13 mouse cellular contexts compared by ENCODE assay signal in the genomic region with DNA sequence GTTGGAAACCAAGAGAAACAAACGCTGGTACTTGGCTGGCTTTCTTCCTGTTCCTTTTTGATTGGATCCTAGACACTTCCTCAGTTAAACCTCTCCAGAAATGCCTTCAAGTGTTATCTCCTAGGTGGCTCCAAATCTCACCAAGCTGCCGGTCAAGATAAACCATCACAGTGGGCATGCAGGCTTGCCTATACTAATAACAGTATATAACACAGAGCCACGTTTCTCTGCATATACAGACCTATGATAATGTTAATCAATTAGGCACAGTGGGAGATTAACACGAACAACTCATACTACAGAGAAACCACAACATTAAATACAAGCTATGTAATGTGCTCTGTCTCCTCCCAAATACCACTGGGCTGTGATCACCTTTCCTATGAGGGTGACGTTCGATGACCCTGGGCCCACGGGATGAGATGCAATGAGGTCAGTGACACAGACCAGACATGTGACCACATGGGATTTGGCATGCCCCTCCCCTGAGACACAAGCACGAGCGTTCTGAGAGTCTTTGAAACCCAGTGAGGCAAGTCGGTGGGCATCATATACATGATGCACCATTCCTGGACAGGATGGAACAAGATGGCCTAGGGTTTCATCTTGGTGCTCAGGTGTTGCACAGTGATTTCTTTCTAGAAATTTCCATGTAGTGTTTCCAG. TPM values are rescaled to one million over a fixed set of nuclear protein-coding genes. Genes with fewer than 3 reads are reported as not detected.
A peak's percentile ranks its signal among the peaks of the same experiment; 100 is the strongest.
DNase-seq lines count a peak whose midpoint lies in the region; ATAC-seq and TF ChIP-seq lines count a peak whose summit lies in the region.
"Had no signal": no experiment of that assay in that cellular context is flagged by ENCODE, and none has a peak within 500 bp of the region (broad histone marks: within the 10 kb centered on the region; RNA-seq: fewer than 3 reads in every experiment).

No protein-coding gene starts in this region.

- H3K4me1 ChIP-seq in lung, adult 2 months (ENCODE audit: control insufficient read depth, insufficient read depth, low read length): 0 out of 2 replicates have a peak, but pooled peaks cover 2% of the 10 kb centered on the region
- peaks cover 5% of the 10 kb centered on the region; the same call in 1 of the 2 replicates for H3K4me1 ChIP-seq in lung, postnatal 0 days (ENCODE audit: insufficient read depth, low read depth, low read length)

- no peak overlapping the region for H3K27ac ChIP-seq in lung, postnatal 0 days (ENCODE audit: low read length)
- H3K27ac ChIP-seq: embryonic facial prominence, embryonic 12.5 days had no signal

- 81% methylated on average over 10 of the region's 10 CpGs for WGBS in lung, adult 2 months
- WGBS in lung, postnatal 0 days: 80% methylated on average over 10 of the region's 10 CpGs

- DNase-seq in gastrocnemius, postnatal 10 days: peak; percentile 1
- DNase-seq in gastrocnemius, adult 8-10 months (ENCODE audit: low spot score in 2 of 2): no peak
- DNase-seq in lung, adult 2 months: peak; percentile 2
- DNase-seq in lung, postnatal 0 days (ENCODE audit: low spot score): no peak
- peak; percentile 4 for DNase-seq in urinary bladder, postnatal 10 days (ENCODE audit: low spot score)
- no peak for DNase-seq in urinary bladder, adult 18-20 months (ENCODE audit: low spot score in 2 of 2)
- peak; percentile 14 to 50 for DNase-seq in urinary bladder, postnatal 4 days (ENCODE audit: low spot score in 2 of 2)
- DNase-seq: cerebellum, adult 11 months; heart, adult 18-20 months; retina, postnatal 1 day had no signal

- H3K4me3 ChIP-seq in lung, adult 2 months (replicated peaks; ENCODE audit: extremely low read depth, low read depth, low read length): no peak overlapping the region
- no peak overlapping the region for H3K4me3 ChIP-seq in lung, postnatal 0 days (ENCODE audit: low read depth, low read length)
- H3K4me3 ChIP-seq: embryonic facial prominence, embryonic 12.5 days had no signal

- H3K27me3 ChIP-seq in lung, postnatal 0 days (replicated peaks; ENCODE audit: insufficient read depth, low read length): no peaks in the 10 kb centered on the region
- H3K27me3 ChIP-seq: embryonic facial prominence, embryonic 12.5 days had no signal

- H3K36me3 ChIP-seq in lung, postnatal 0 days (ENCODE audit: insufficient read depth, low read length): no peaks in the 10 kb centered on the region
- H3K36me3 ChIP-seq: embryonic facial prominence, embryonic 12.5 days had no signal

- TF ChIP-seq POLR2A in lung, adult 2 months (IDR thresholded peaks at IDR 0.05; ENCODE audit: borderline replicate concordance, extremely low read depth, low read depth, low read length): no peak

- no peak for ATAC-seq in lung, postnatal 0 days
- no peak for ATAC-seq in erythroid progenitor cell, adult 5-6 weeks (replicated peaks; ENCODE audit: low FRiP score, poor library complexity, severe bottlenecking)
- ATAC-seq: hindbrain, embryonic 16.5 days had no signal

- no peak for TF ChIP-seq CTCF in lung, adult 2 months (IDR thresholded peaks at IDR 0.05; ENCODE audit: insufficient read depth, low read length)
- TF ChIP-seq CTCF in lung, postnatal 0 days (IDR thresholded peaks at IDR 0.05): no peak

- H3K9ac ChIP-seq in lung, postnatal 0 days (replicated peaks; ENCODE audit: low read depth): no peak overlapping the region
- H3K9ac ChIP-seq: embryonic facial prominence, embryonic 12.5 days had no signal

- H3K9me3 ChIP-seq in lung, postnatal 0 days (ENCODE audit: low read length): no peaks in the 10 kb centered on the region
- H3K9me3 ChIP-seq: embryonic facial prominence, embryonic 12.5 days had no signal

- no peak for TF ChIP-seq EP300 in lung, postnatal 0 days (IDR thresholded peaks at IDR 0.05)

- no peak overlapping the region for H3K4me2 ChIP-seq in lung, postnatal 0 days (replicated peaks; ENCODE audit: low read depth, low read length)
- H3K4me2 ChIP-seq: embryonic facial prominence, embryonic 12.5 days had no signal

RNA-seq across cellular contexts. Expression of a gene that starts 7.7 kb away (rescaled TPM):
- total RNA-seq in gastrocnemius, postnatal 10 days (2021): 10 to 100 TPM; 30.6 to 33.2 TPM
- total RNA-seq in gastrocnemius, adult 8-10 months (2022): 10 to 100 TPM in 2 of 4 experiments, 1 to 10 TPM in 2; 7.8 to 22.8 (median 13.9) TPM
- 60.5 and 87.9 TPM in 2 replicates for polyA plus RNA-seq in lung, adult 2 months (2012; rRNA removed)
- 29.5 and 35.9 TPM in 2 replicates for polyA plus RNA-seq in lung, postnatal 0 days (2015; fragmentation: Nextera tagmentation; extraction: Ambion mirVana)
- total RNA-seq in erythroid progenitor cell, adult 5-6 weeks (2015; ENCODE audit: low replicate concordance): 7.6 and 9.2 TPM in 2 replicates
- 2.2 and 5.9 TPM in 2 replicates for total RNA-seq in erythroid progenitor cell, adult 5-6 weeks (2017; ENCODE audit: low replicate concordance)

Comparison
In these comparisons a context has a peak if more than half of its experiments do, and no peak if none do; other contexts are left out.
1. DNase-seq: peak in gastrocnemius, postnatal 10 days (single experiment), lung, adult 2 months (single experiment), urinary bladder, postnatal 10 days (single experiment) and urinary bladder, postnatal 4 days (2 of 2); none in gastrocnemius, adult 8-10 months (0 of 2), lung, postnatal 0 days (single experiment) and urinary bladder, adult 18-20 months (0 of 2).